Mouse (Mus musculus) MEL (cell line): ENCODE results near the gene Lrriq4. TPM values are rescaled to one million over a fixed set of nuclear protein-coding genes. Genes with fewer than 3 reads are reported as not detected.

ENCODE experiments used
- DNase-seq: peaks from one replicate; pipeline ENCODE4 v3.0.0; 2011; ENCODE audit warnings: low read depth, low spot score
- H3K27ac ChIP-seq: 2 replicates; pipeline ENCODE4 v1.5.1; 2012; ENCODE audit warnings: low read depth, mild to moderate bottlenecking, control low read depth, low read length, moderate library complexity; ENCODE audit not compliant: control insufficient read depth
- H3K27me3 ChIP-seq, 2 experiments: fragments of 150-350 bp in 1 of 2; sonication (generic) in 1 of 2; 2 replicates each; pipeline ENCODE4 v1.6.1; 2012; ENCODE audit warnings: low read length in 2 of 2, mild to moderate bottlenecking in 2 of 2, improper control_type of control experiment in 1 of 2, moderate library complexity in 1 of 2; ENCODE audit not compliant: insufficient read depth in 2 of 2, control insufficient read depth in 1 of 2
- H3K36me3 ChIP-seq, 2 experiments: 2 replicates each; pipeline ENCODE4 v1.6.1; 2012 to 2014; ENCODE audit warnings: low read length in 2 of 2, improper control_type of control experiment in 1 of 2, inconsistent platforms in 1 of 2, mild to moderate bottlenecking in 1 of 2; ENCODE audit not compliant: insufficient read depth in 2 of 2, control insufficient read depth in 1 of 2
- H3K4me1 ChIP-seq, 2 experiments: fragments of 150-350 bp in 1 of 2; sonication (generic) in 1 of 2; 2 replicates each; pipeline ENCODE4 v1.6.1; 2012; ENCODE audit warnings: low read length in 2 of 2, improper control_type of control experiment in 1 of 2, mild to moderate bottlenecking in 1 of 2; ENCODE audit not compliant: insufficient read depth in 2 of 2, control insufficient read depth in 1 of 2
- H3K4me3 ChIP-seq, 2 experiments: fragments of 150-350 bp in 1 of 2; sonication (generic) in 1 of 2; 2 replicates each; pipeline ENCODE4 v1.5.1; 2012; ENCODE audit warnings: low read depth in 2 of 2, low read length in 2 of 2, mild to moderate bottlenecking in 2 of 2, moderate library complexity in 2 of 2, control low read depth in 1 of 2, improper control_type of control experiment in 1 of 2; ENCODE audit not compliant: control insufficient read depth in 1 of 2, insufficient read depth in 1 of 2
- H3K79me2 ChIP-seq: 2 replicates; pipeline ENCODE4 v1.6.1; 2012; ENCODE audit warnings: mild to moderate bottlenecking, low read length, moderate library complexity; ENCODE audit not compliant: control insufficient read depth, poor library complexity, insufficient read depth
- H3K9ac ChIP-seq: 2 replicates; pipeline ENCODE4 v1.6.1; 2012; ENCODE audit warnings: low read depth, mild to moderate bottlenecking, control low read depth, low read length, moderate library complexity; ENCODE audit not compliant: control insufficient read depth, poor library complexity, severe bottlenecking
- H3K9me3 ChIP-seq: fragments of 150-350 bp; sonication (generic); replicated peaks from 2 replicates; pipeline ENCODE4 v1.6.1; 2012; ENCODE audit warnings: mild to moderate bottlenecking, low read length, improper control_type of control experiment, moderate library complexity; ENCODE audit not compliant: insufficient read depth
- BHLHE40 ChIP-seq: IDR thresholded peaks from 2 replicates; pipeline ENCODE4 v1.6.1; 2012; ENCODE audit warnings: low read depth, mild to moderate bottlenecking, inconsistent platforms, low read length, improper control_type of control experiment, borderline replicate concordance
- CHD1 ChIP-seq: IDR thresholded peaks from 2 replicates; pipeline ENCODE4 v1.6.1; 2012; ENCODE audit warnings: low read depth, mild to moderate bottlenecking, inconsistent platforms, low read length, improper control_type of control experiment
- CHD2 ChIP-seq: IDR thresholded peaks from 2 replicates; pipeline ENCODE4 v1.6.1; 2011; ENCODE audit warnings: low read length, improper control_type of control experiment
- CTCF ChIP-seq, 3 experiments: IDR thresholded peaks in 2 of 3; conservative IDR thresholded peaks in 1 of 3; 2 replicates each; pipeline ENCODE4 v1.5.1; 2011 to 2012; ENCODE audit warnings: low read length in 3 of 3, low read depth in 2 of 3, mild to moderate bottlenecking in 2 of 3, improper control_type of control experiment in 1 of 3, inconsistent platforms in 1 of 3, mixed read lengths in 1 of 3, moderate library complexity in 1 of 3; ENCODE audit not compliant: control insufficient read depth in 1 of 3, insufficient read depth in 1 of 3, poor library complexity in 1 of 3, severe bottlenecking in 1 of 3
- ELF1 ChIP-seq: IDR thresholded peaks from 2 replicates; pipeline ENCODE4 v1.6.1; 2014; ENCODE audit warnings: low read depth, mild to moderate bottlenecking, inconsistent platforms, low read length, improper control_type of control experiment, moderate library complexity
- ETS1 ChIP-seq: IDR thresholded peaks from 2 replicates; pipeline ENCODE4 v1.6.1; 2012; ENCODE audit warnings: low read depth, mild to moderate bottlenecking, inconsistent platforms, low read length, improper control_type of control experiment, moderate library complexity
- GABPA ChIP-seq: IDR thresholded peaks from 2 replicates; pipeline ENCODE4 v1.6.1; 2012; ENCODE audit warnings: low read depth, mild to moderate bottlenecking, inconsistent platforms, low read length, improper control_type of control experiment, moderate library complexity
- HCFC1 ChIP-seq: IDR thresholded peaks from 2 replicates; pipeline ENCODE4 v1.6.1; 2012; ENCODE audit warnings: low read depth, mild to moderate bottlenecking, inconsistent platforms, low read length, improper control_type of control experiment, moderate library complexity
- KAT2A ChIP-seq: conservative IDR thresholded peaks from 2 replicates; pipeline ENCODE4 v1.6.1; 2012; ENCODE audit warnings: low read depth, low read length, improper control_type of control experiment, inconsistent platforms
- MAFK ChIP-seq: IDR thresholded peaks from 2 replicates; pipeline ENCODE4 v1.6.1; 2011; ENCODE audit warnings: low read depth, mild to moderate bottlenecking, low read length, improper control_type of control experiment, borderline replicate concordance
- MAX ChIP-seq: IDR thresholded peaks from 2 replicates; pipeline ENCODE4 v1.6.1; 2011; ENCODE audit warnings: low read length, improper control_type of control experiment
- MYB ChIP-seq: IDR thresholded peaks from 2 replicates; pipeline ENCODE4 v1.6.1; 2011; ENCODE audit warnings: mild to moderate bottlenecking, low read depth, low read length, improper control_type of control experiment
- NELFE ChIP-seq: IDR thresholded peaks from 2 replicates; pipeline ENCODE4 v1.6.1; 2011; ENCODE audit warnings: low read depth, low read length, improper control_type of control experiment
- NRF1 ChIP-seq: IDR thresholded peaks from 2 replicates; pipeline ENCODE4 v1.6.1; 2014; ENCODE audit warnings: low read depth, mild to moderate bottlenecking, inconsistent platforms, low read length, improper control_type of control experiment, moderate library complexity; ENCODE audit not compliant: poor library complexity, insufficient read depth, severe bottlenecking
- POLR2A ChIP-seq, 2 experiments: IDR thresholded peaks; 2 replicates each; pipeline ENCODE4 v1.6.1; 2011 to 2012; ENCODE audit warnings: low read length in 2 of 2, mild to moderate bottlenecking in 2 of 2, control low read depth in 1 of 2, improper control_type of control experiment in 1 of 2, low read depth in 1 of 2, moderate library complexity in 1 of 2; ENCODE audit not compliant: control insufficient read depth in 1 of 2, insufficient read depth in 1 of 2, poor library complexity in 1 of 2
- POLR2AphosphoS2 ChIP-seq: IDR thresholded peaks from 2 replicates; pipeline ENCODE4 v1.6.1; 2011; ENCODE audit warnings: low read length, improper control_type of control experiment
- POLR2AphosphoS5 ChIP-seq: IDR thresholded peaks from 2 replicates; pipeline ENCODE4 v1.6.1; 2012; ENCODE audit warnings: low read depth, borderline replicate concordance, mild to moderate bottlenecking, inconsistent platforms, low read length, moderate library complexity, mixed read lengths
- RAD21 ChIP-seq: IDR thresholded peaks from 2 replicates; pipeline ENCODE4 v1.6.1; 2011; ENCODE audit warnings: mild to moderate bottlenecking, low read depth, low read length, improper control_type of control experiment
- RCOR1 ChIP-seq: IDR thresholded peaks from 2 replicates; pipeline ENCODE4 v1.6.1; 2012; ENCODE audit warnings: low read depth, mild to moderate bottlenecking, inconsistent platforms, low read length, improper control_type of control experiment
- SMC3 ChIP-seq: IDR thresholded peaks from 2 replicates; pipeline ENCODE4 v1.6.1; 2011; ENCODE audit warnings: low read depth, low read length, improper control_type of control experiment
- TAL1 ChIP-seq: IDR thresholded peaks from 2 replicates; pipeline ENCODE4 v1.6.1; 2012; ENCODE audit warnings: mild to moderate bottlenecking, inconsistent platforms, low read length, moderate library complexity, mixed read lengths
- TBP ChIP-seq: IDR thresholded peaks from 2 replicates; pipeline ENCODE4 v1.8.0; 2011; ENCODE audit warnings: low read depth, low read length, improper control_type of control experiment
- TCF12 ChIP-seq: IDR thresholded peaks from 2 replicates; pipeline ENCODE4 v1.6.1; 2014; ENCODE audit warnings: low read depth, mild to moderate bottlenecking, inconsistent platforms, low read length, improper control_type of control experiment, moderate library complexity
- USF2 ChIP-seq, 2 experiments: IDR thresholded peaks; 2 replicates each; pipeline ENCODE4 v1.6.1; 2011 to 2012; ENCODE audit warnings: improper control_type of control experiment in 2 of 2, low read length in 2 of 2, borderline replicate concordance in 1 of 2, inconsistent platforms in 1 of 2, low read depth in 1 of 2, mild to moderate bottlenecking in 1 of 2; ENCODE audit not compliant: insufficient read depth in 1 of 2
- ZMIZ1 ChIP-seq: IDR thresholded peaks from 2 replicates; pipeline ENCODE4 v1.6.1; 2012; ENCODE audit warnings: low read depth, mild to moderate bottlenecking, inconsistent platforms, low read length, improper control_type of control experiment, moderate library complexity
- ZNF384 ChIP-seq: IDR thresholded peaks from 2 replicates; pipeline ENCODE4 v1.6.1; 2012; ENCODE audit warnings: low read depth, mild to moderate bottlenecking, inconsistent platforms, low read length, improper control_type of control experiment
- polyA plus RNA-seq, 2 experiments: library from polyadenylated mRNA; stranded (reverse) in 1 of 2; unstranded in 1 of 2; fragments of >175 nt in 1 of 2; fragments of >200 nt in 1 of 2; gene quantifications; 2 replicates each; pipeline versions ENCODE4 v1.2.1 to v1.2.4; 2012; ENCODE audit warnings: low replicate concordance in 2 of 2, low read depth in 1 of 2; ENCODE audit not compliant: insufficient read length in 2 of 2, insufficient read depth in 1 of 2, missing spikeins in 1 of 2
- total RNA-seq: library from RNA; depleted of rRNA; stranded (reverse); fragments of 300-350 nt; gene quantifications from 2 replicates; pipeline ENCODE4 v1.2.3, GENCODE M21; 2012

Gene Lrriq4
- total and polyA plus RNA-seq, 3 experiments, result not detected

GRCm38 (mm10) chr3:30687216-30687615, 42.9 kb downstream of the Lrriq4 start:
- Histone ChIP-seq H3K9ac (no peak overlapping the region), H3K27me3 (no peaks in the 10 kb centered on the region), H3K4me3 (no peak overlapping the region), H3K27ac (no peak overlapping the region), H3K9me3 (no peaks in the 10 kb centered on the region), H3K36me3 (peaks cover 0 to 11% of the 10 kb centered on the region in 2 experiments; a peak in 2 of 4 replicates), H3K79me2 (no peaks in the 10 kb centered on the region), H3K4me1 (peaks cover 0 to 11% of the 10 kb centered on the region in 2 experiments; a peak in 3 of 4 replicates)
- no peak for DNase-seq
- no peak for TF ChIP-seq CHD1
- no peak for TF ChIP-seq ZMIZ1
- TF ChIP-seq POLR2AphosphoS5, result no peak
- TF ChIP-seq ZNF384, result no peak
- no peak for TF ChIP-seq POLR2A (IDR thresholded peaks at IDR 0.05; ENCODE audit: control insufficient read depth in 1 of 2, insufficient read depth in 1 of 2, low read depth in 1 of 2, low read length in 2 of 2, poor library complexity in 1 of 2)
- no peak for TF ChIP-seq MAFK
- no peak for TF ChIP-seq GABPA
- no peak for TF ChIP-seq ELF1
- no peak for TF ChIP-seq TBP
- TF ChIP-seq TAL1, result no peak
- TF ChIP-seq BHLHE40, result no peak
- no peak for TF ChIP-seq CHD2
- no peak for TF ChIP-seq RAD21
- no peak for TF ChIP-seq NELFE
- TF ChIP-seq MYB, result no peak
- no peak for TF ChIP-seq USF2 (IDR thresholded peaks at IDR 0.05; ENCODE audit: borderline replicate concordance in 1 of 2, insufficient read depth in 1 of 2, low read depth in 1 of 2, low read length in 2 of 2)
- no peak for TF ChIP-seq CTCF (IDR thresholded peaks at IDR 0.05 in 2 of 3, conservative IDR thresholded peaks at IDR 0.05 in 1 of 3; ENCODE audit: control insufficient read depth in 1 of 3, insufficient read depth in 1 of 3, low read depth in 2 of 3, low read length in 3 of 3, poor library complexity in 1 of 3, severe bottlenecking in 1 of 3)
- no peak for TF ChIP-seq POLR2AphosphoS2
- no peak for TF ChIP-seq SMC3
- TF ChIP-seq ETS1, result no peak

DNA sequence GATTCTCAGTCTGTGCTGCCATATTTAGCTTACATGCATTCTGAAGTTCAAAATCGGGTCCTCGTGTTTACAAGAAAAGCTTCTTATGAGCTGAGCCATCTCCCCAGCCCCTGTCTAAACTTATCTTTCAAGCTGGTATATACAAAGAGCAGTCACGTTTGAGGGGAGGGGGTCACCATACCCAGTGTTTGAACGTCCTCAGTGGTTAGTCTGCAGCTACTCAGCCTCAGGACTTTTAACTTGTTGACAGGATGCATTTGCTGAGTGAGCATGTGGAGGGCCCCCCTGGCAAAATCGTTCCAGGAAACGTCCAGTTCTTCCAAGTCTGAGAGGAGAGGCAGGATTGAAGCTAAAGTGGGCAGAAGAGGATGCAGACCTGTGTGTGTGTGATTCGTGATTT, 46.7 kb downstream of the Lrriq4 start:
- H3K9ac ChIP-seq, result no peak overlapping the region
- no peaks in the 10 kb centered on the region for H3K79me2 ChIP-seq
- TF ChIP-seq MAX (no peak), ETS1 (no peak), NRF1 (no peak), ELF1 (no peak), KAT2A (no peak), TBP (no peak), POLR2AphosphoS5 (no peak), TCF12 (no peak), POLR2A (IDR thresholded peaks at IDR 0.05; ENCODE audit: control insufficient read depth in 1 of 2, insufficient read depth in 1 of 2, low read depth in 1 of 2, low read length in 2 of 2, poor library complexity in 1 of 2) (no peak), CTCF (IDR thresholded peaks at IDR 0.05 in 2 of 3, conservative IDR thresholded peaks at IDR 0.05 in 1 of 3; ENCODE audit: control insufficient read depth in 1 of 3, insufficient read depth in 1 of 3, low read depth in 2 of 3, low read length in 3 of 3, poor library complexity in 1 of 3, severe bottlenecking in 1 of 3) (no peak), HCFC1 (no peak), RCOR1 (no peak)
- DNase-seq, result no peak
- no peak overlapping the region for H3K4me3 ChIP-seq
- H3K27ac ChIP-seq, result no peak overlapping the region
- H3K36me3 ChIP-seq, result no peaks in the 10 kb centered on the region
- no peaks in the 10 kb centered on the region for H3K27me3 ChIP-seq
- no peaks in the 10 kb centered on the region for H3K4me1 ChIP-seq
- no peaks in the 10 kb centered on the region for H3K9me3 ChIP-seq
